Mouse (Mus musculus): Measurements from ENCODE around the gene Ptpn1. TPM values are rescaled to one million over a fixed set of nuclear protein-coding genes. Genes with fewer than 3 reads are reported as not detected.

Gene Ptpn1
- total and polyA plus RNA-seq, 3 experiments, result 69.8 to 131 (median 77.6) TPM

- no peak overlapping the region for H3K4me2 ChIP-seq (ENCODE audit: insufficient read depth, low read depth, poor library complexity, severe bottlenecking)
- H3K4me3 ChIP-seq (replicated peaks in 1 of 3; ENCODE audit: low read depth in 2 of 3, low read length in 2 of 3, poor library complexity in 1 of 3), result no peak overlapping the region
- no peaks in the 10 kb centered on the region for H3K9me3 ChIP-seq (replicated peaks; ENCODE audit: low read length)
- H3K4me1 ChIP-seq (ENCODE audit: control insufficient read depth in 1 of 2, insufficient read depth in 2 of 2), result peaks cover 27 to 66% of the 10 kb centered on the region in 2 experiments
- in situ Hi-C loops (cut with MboI; ENCODE audit: low pct_ligation_motif_present, low pct_unique_long_range_greater_than_20kb, low sequenced_read_pairs), result no loop called here
- TF ChIP-seq PAX5 (IDR thresholded peaks at IDR 0.05; ENCODE audit: low read length) (no peak), JUND (conservative IDR thresholded peaks at IDR 0.05; ENCODE audit: low read depth, low read length) (no peak), IRF4 (IDR thresholded peaks at IDR 0.05; ENCODE audit: low read depth, low read length) (no peak), MEF2A (IDR thresholded peaks at IDR 0.05; ENCODE audit: borderline replicate concordance, low read depth, low read length) (no peak)
- no peak overlapping the region for H3K9ac ChIP-seq (ENCODE audit: insufficient read depth, low read depth)
- dilution Hi-C loops (cut with MboI; ENCODE audit: extremely low pct_ligation_motif_present, extremely low pct_unique_long_range_greater_than_20kb, low sequenced_read_pairs), result no loop called here
- peaks cover 17% of the 10 kb centered on the region for H3K79me2 ChIP-seq (replicated peaks; ENCODE audit: control insufficient read depth, extremely low read depth, insufficient read depth, poor library complexity, severe bottlenecking)
- no peaks in the 10 kb centered on the region for H3K27me3 ChIP-seq (replicated peaks)
- no peak for DNase-seq (ENCODE audit: extremely low read depth)
- no peaks in the 10 kb centered on the region for H3K36me3 ChIP-seq (replicated peaks in 1 of 2; ENCODE audit: control insufficient read depth in 1 of 2, insufficient read depth in 1 of 2, low read length in 1 of 2)
- H3K27ac ChIP-seq (ENCODE audit: insufficient read depth, low read depth), result no peak overlapping the region
Measured at GRCm38 (mm10) chr2:167928972-167929371, 2.9 kb upstream of the Ptpn1 start.

- dilution Hi-C loops (cut with MboI; ENCODE audit: extremely low pct_ligation_motif_present, extremely low pct_unique_long_range_greater_than_20kb, low sequenced_read_pairs) (no loop called here), in situ Hi-C loops (cut with MboI; ENCODE audit: low pct_ligation_motif_present, low pct_unique_long_range_greater_than_20kb, low sequenced_read_pairs) (no loop called here)
- Histone ChIP-seq H3K9me3 (replicated peaks; ENCODE audit: low read length) (no peaks in the 10 kb centered on the region), H3K9ac (ENCODE audit: insufficient read depth, low read depth) (peak overlapping the region; percentile 75), H3K36me3 (replicated peaks in 1 of 2; ENCODE audit: control insufficient read depth in 1 of 2, insufficient read depth in 1 of 2, low read length in 1 of 2) (peaks cover 0 to 3% of the 10 kb centered on the region in 2 experiments), H3K27me3 (replicated peaks) (no peaks in the 10 kb centered on the region), H3K27ac (ENCODE audit: insufficient read depth, low read depth) (peak overlapping the region; percentile 69; the same call in 1 of the 2 replicates), H3K4me3 (replicated peaks in 1 of 3; ENCODE audit: low read depth in 2 of 3, low read length in 2 of 3, poor library complexity in 1 of 3) (peak overlapping the region; percentile 64 to 93 (median 89)), H3K79me2 (replicated peaks; ENCODE audit: control insufficient read depth, extremely low read depth, insufficient read depth, poor library complexity, severe bottlenecking) (peaks cover 37% of the 10 kb centered on the region), H3K4me2 (ENCODE audit: insufficient read depth, low read depth, poor library complexity, severe bottlenecking) (peak overlapping the region; percentile 78), H3K4me1 (ENCODE audit: control insufficient read depth in 1 of 2, insufficient read depth in 2 of 2) (peaks cover 26 to 65% of the 10 kb centered on the region in 2 experiments)
- DNase-seq (ENCODE audit: extremely low read depth), result no peak
- TF ChIP-seq POLR2A (IDR thresholded peaks at IDR 0.05; ENCODE audit: low read depth, low read length) (no peak), MYC (IDR thresholded peaks at IDR 0.05; ENCODE audit: low read depth, low read length) (no peak), KAT2A (IDR thresholded peaks at IDR 0.05; ENCODE audit: insufficient replicate concordance, low read length) (no peak), POLR2AphosphoS2 (IDR thresholded peaks at IDR 0.05; ENCODE audit: low read depth, low read length) (no peak), HCFC1 (IDR thresholded peaks at IDR 0.05; ENCODE audit: low read depth, low read length) (no peak), JUN (IDR thresholded peaks at IDR 0.05; ENCODE audit: insufficient read depth, low read depth, low read length) (peak; percentile 64), EP300 (IDR thresholded peaks at IDR 0.05; ENCODE audit: low read length) (peak; percentile 81), UBTF (IDR thresholded peaks at IDR 0.05; ENCODE audit: low read depth, low read length) (no peak), MXI1 (IDR thresholded peaks at IDR 0.05; ENCODE audit: low read depth, low read length) (peak; percentile 24; the same call in 1 of the 2 replicates), TCF12 (IDR thresholded peaks at IDR 0.05; ENCODE audit: low read depth, low read length) (peak; percentile 23; the same call in 1 of the 2 replicates), ETS1 (conservative IDR thresholded peaks at IDR 0.05; ENCODE audit: low read depth, low read length) (no peak), USF1 (IDR thresholded peaks at IDR 0.05; ENCODE audit: low read depth, low read length) (no peak), ZNF384 (IDR thresholded peaks at IDR 0.05; ENCODE audit: low read depth, low read length) (peak; percentile 49), CHD1 (IDR thresholded peaks at IDR 0.05; ENCODE audit: low read depth, low read length) (no peak), E2F4 (IDR thresholded peaks at IDR 0.05; ENCODE audit: insufficient replicate concordance, low read depth, low read length) (no peak), RCOR1 (conservative IDR thresholded peaks at IDR 0.05; ENCODE audit: low read depth, low read length) (no peak), MEF2A (IDR thresholded peaks at IDR 0.05; ENCODE audit: borderline replicate concordance, low read depth, low read length) (peak; percentile 30; the same call in 1 of the 2 replicates), CTCF (conservative IDR thresholded peaks at IDR 0.05 in 1 of 2, IDR thresholded peaks at IDR 0.05 in 1 of 2; ENCODE audit: low read depth in 2 of 2, low read length in 2 of 2) (no peak), USF2 (conservative IDR thresholded peaks at IDR 0.05; ENCODE audit: low read depth, low read length) (no peak), NRF1 (IDR thresholded peaks at IDR 0.05; ENCODE audit: low read depth, low read length) (no peak), MAX (IDR thresholded peaks at IDR 0.05; ENCODE audit: low read length) (no peak; the same call in 1 of the 2 replicates), ZKSCAN1 (IDR thresholded peaks at IDR 0.05; ENCODE audit: borderline replicate concordance, low read depth, low read length) (no peak), IRF4 (IDR thresholded peaks at IDR 0.05; ENCODE audit: low read depth, low read length) (peak; percentile 87), BHLHE40 (IDR thresholded peaks at IDR 0.05; ENCODE audit: low read depth, low read length) (peak; percentile 78), CHD2 (IDR thresholded peaks at IDR 0.05; ENCODE audit: low read length) (no peak), MAFK (IDR thresholded peaks at IDR 0.05; ENCODE audit: insufficient replicate concordance, low read length) (no peak), GABPA (IDR thresholded peaks at IDR 0.05; ENCODE audit: insufficient replicate concordance, low read depth, low read length) (no peak), NELFE (IDR thresholded peaks at IDR 0.05; ENCODE audit: low read depth, low read length) (no peak), SMC3 (IDR thresholded peaks at IDR 0.05; ENCODE audit: low read depth, low read length) (no peak), ELF1 (IDR thresholded peaks at IDR 0.05; ENCODE audit: low read depth, low read length) (no peak), JUND (conservative IDR thresholded peaks at IDR 0.05; ENCODE audit: low read depth, low read length) (peak; percentile 84), ZMIZ1 (IDR thresholded peaks at IDR 0.05; ENCODE audit: low read depth, low read length) (no peak)
Measured at GRCm38 (mm10) chr2:167930975-167931374, 882 bp upstream of the Ptpn1 start.

All from CH12.LX (cell line).